Mouse (Mus musculus): ENCODE data around the gene Slc50a1.

Slc50a1 gene

GRCm38 (mm10) chr3:89231772-89232275 lies 38.5 kb downstream of the Slc50a1 start:
- DNase-seq (ENCODE audit: low read depth, low spot score): no peak

- no peak for DNase-seq (ENCODE audit: low read depth, low spot score)
Measured at GRCm38 (mm10) chr3:89231345-89231744, 39.0 kb downstream of the Slc50a1 start.

GRCm38 (mm10) chr3:89230561-89230960 lies 39.8 kb downstream of the Slc50a1 start:
- no peak for DNase-seq (ENCODE audit: low read depth, low spot score)

GRCm38 (mm10) chr3:89229276-89229675 lies 41.1 kb downstream of the Slc50a1 start:
- DNase-seq (ENCODE audit: low read depth, low spot score): no peak

- no peak for DNase-seq (ENCODE audit: low read depth, low spot score)
Measured at GRCm38 (mm10) chr3:89228836-89229235, 41.5 kb downstream of the Slc50a1 start, which contains the start of gene Muc1. TSS of gene Muc1 (plus strand) at chr3:89229057.

GRCm38 (mm10) chr3:89228180-89228549 lies 42.2 kb downstream of the Slc50a1 start:
- peak; percentile 78 for DNase-seq (ENCODE audit: low read depth, low spot score)

- peak; percentile 93 for DNase-seq (ENCODE audit: low read depth, low spot score)
Measured at GRCm38 (mm10) chr3:89227307-89228179, 42.8 kb downstream of the Slc50a1 start.

GRCm38 (mm10) chr3:89226900-89227299 lies 43.5 kb downstream of the Slc50a1 start, which contains the start of gene Mtx1:
TSS of gene Mtx1 (minus strand) at chr3:89227088.
- no peak for DNase-seq (ENCODE audit: low read depth, low spot score)

- DNase-seq (ENCODE audit: low read depth, low spot score): no peak
Measured at GRCm38 (mm10) chr3:89226361-89226760, 44.0 kb downstream of the Slc50a1 start.

GRCm38 (mm10) chr3:89225918-89226317 lies 44.5 kb downstream of the Slc50a1 start:
- DNase-seq (ENCODE audit: low read depth, low spot score): no peak

GRCm38 (mm10) chr3:89225321-89225815 lies 45.0 kb downstream of the Slc50a1 start:
- no peak for DNase-seq (ENCODE audit: low read depth, low spot score)

GRCm38 (mm10) chr3:89224796-89225195 lies 45.6 kb downstream of the Slc50a1 start:
- DNase-seq (ENCODE audit: low read depth, low spot score): no peak

GRCm38 (mm10) chr3:89221167-89221566 lies 49.2 kb downstream of the Slc50a1 start:
- DNase-seq (ENCODE audit: low read depth, low spot score): no peak

- DNase-seq (ENCODE audit: low read depth, low spot score): no peak
Measured at GRCm38 (mm10) chr3:89219546-89219945, 50.8 kb downstream of the Slc50a1 start.

GRCm38 (mm10) chr3:89218271-89218670 lies 52.1 kb downstream of the Slc50a1 start:
- DNase-seq (ENCODE audit: low read depth, low spot score): no peak
